Mouse (Mus musculus) liver, adult 2 months (tissue): ENCODE results near the gene Nudt9. TPM values are rescaled to one million over a fixed set of nuclear protein-coding genes. Genes with fewer than 3 reads are reported as not detected.

ENCODE experiments used
- DNase-seq: peaks from one replicate; pipeline ENCODE4 v3.0.0-alpha.2; 2011; ENCODE audit warnings: low read depth, low spot score; ENCODE audit errors: extremely low read depth
- H3K27ac ChIP-seq: fragments of 200-500 bp; replicated peaks from 2 replicates; pipeline ENCODE4 v1.5.1; 2012; ENCODE audit warnings: low read depth, mild to moderate bottlenecking, control low read depth, inconsistent platforms, low read length; ENCODE audit not compliant: insufficient read depth
- H3K27me3 ChIP-seq: fragments of 200-500 bp; 2 replicates; pipeline ENCODE4 v1.6.1; 2012; ENCODE audit warnings: mild to moderate bottlenecking, moderate library complexity, low read length, inconsistent platforms; ENCODE audit not compliant: control insufficient read depth, insufficient read depth
- H3K36me3 ChIP-seq: fragments of 200-500 bp; 2 replicates; pipeline ENCODE4 v1.6.1; 2012; ENCODE audit warnings: low read length, inconsistent platforms; ENCODE audit not compliant: control insufficient read depth, insufficient read depth
- H3K4me1 ChIP-seq: fragments of 200-500 bp; 2 replicates; pipeline ENCODE4 v1.6.1; 2011; ENCODE audit warnings: low read length; ENCODE audit not compliant: control insufficient read depth, insufficient read depth
- H3K4me3 ChIP-seq: fragments of 200-500 bp; 2 replicates; pipeline ENCODE4 v1.5.1; 2011; ENCODE audit warnings: low read depth, mild to moderate bottlenecking, control low read depth, low read length, moderate library complexity; ENCODE audit not compliant: insufficient read depth
- H3K79me2 ChIP-seq: fragments of 200-500 bp; 2 replicates; pipeline ENCODE4 v1.6.1; 2012; ENCODE audit warnings: inconsistent platforms, mild to moderate bottlenecking, low read length, moderate library complexity; ENCODE audit not compliant: control insufficient read depth, insufficient read depth
- H3K9ac ChIP-seq: fragments of 200-500 bp; 2 replicates; pipeline ENCODE4 v1.6.1; 2012; ENCODE audit warnings: low read depth, mild to moderate bottlenecking, control low read depth, inconsistent platforms, low read length
- CTCF ChIP-seq: fragments of 200-500 bp; IDR thresholded peaks from 2 replicates; pipeline ENCODE4 v1.5.1; 2011; ENCODE audit warnings: low read depth, low read length, control low read depth
- POLR2A ChIP-seq: fragments of 200-500 bp; IDR thresholded peaks from 2 replicates; pipeline ENCODE4 v1.6.1; 2011; ENCODE audit warnings: low read length, control low read depth; ENCODE audit not compliant: insufficient read depth; ENCODE audit errors: extremely low read depth
- WGBS: fragments of 180-500 bp; shearing (Covaris S2); methylation state at CpG from one replicate; pipeline ENCODE4 v1.1.7; 2018; 5-methylcytosine and 5-hydroxymethylcytosine counted together
- polyA plus RNA-seq: library from polyadenylated mRNA; depleted of rRNA; stranded (reverse); fragments of >200 nt; gene quantifications from 2 replicates; pipeline ENCODE4 v1.2.3, GENCODE M21; 2012
- total RNA-seq: library from RNA; depleted of rRNA; stranded (reverse); fragments of >200 nt; gene quantifications from 2 replicates; pipeline ENCODE4 v1.2.3, GENCODE M21; 2014

Nudt9 gene
- total and polyA plus RNA-seq, 2 experiments = 39.7 to 40.3 TPM

DNA sequence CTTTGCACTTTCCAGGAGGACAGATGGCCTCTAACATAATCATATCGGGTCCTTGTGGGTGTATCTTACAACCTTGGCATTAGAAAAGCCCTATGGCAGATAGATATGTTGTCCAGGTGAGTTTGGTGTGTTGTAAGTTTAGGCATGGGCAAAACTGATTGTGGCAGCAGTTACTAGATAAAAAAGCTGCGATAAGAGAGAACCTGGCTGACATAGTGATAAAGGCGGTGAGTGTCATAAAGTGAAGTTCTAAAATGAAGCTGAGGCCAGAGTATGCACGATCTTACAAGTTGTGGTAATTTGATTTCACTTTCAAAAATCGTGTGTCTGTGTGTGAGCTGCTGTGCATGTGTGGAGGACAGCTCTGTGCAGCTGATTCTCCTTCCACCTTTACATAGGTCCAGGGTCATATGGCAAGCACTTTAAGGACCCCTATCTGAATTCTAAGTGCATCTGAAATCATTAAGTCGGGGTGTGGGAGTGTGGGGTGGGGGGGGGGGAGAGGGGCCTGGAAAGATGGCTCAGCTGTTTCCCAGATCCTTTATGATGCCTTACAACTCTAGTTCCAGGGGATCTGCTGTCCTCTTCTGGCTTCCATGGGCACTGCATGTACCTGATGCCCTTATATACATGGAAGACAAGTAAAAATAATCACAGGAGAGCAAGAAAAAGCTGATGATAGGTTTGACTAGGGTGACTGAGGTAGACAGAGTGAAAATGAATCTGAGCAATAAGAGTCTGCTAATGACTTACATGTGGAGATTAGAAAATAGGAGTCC is 6.8 kb upstream of the Nudt9 start:
- no peaks in the 10 kb centered on the region for H3K36me3 ChIP-seq
- TF ChIP-seq POLR2A (no peak), CTCF (peak; percentile 63)
- no peaks in the 10 kb centered on the region for H3K79me2 ChIP-seq
- DNase-seq = peak; percentile 64
- WGBS = 67% methylated on average over 6 of the region's 6 CpGs
- H3K27me3 ChIP-seq = no peaks in the 10 kb centered on the region
- no peak overlapping the region for H3K27ac ChIP-seq
- no peak overlapping the region for H3K9ac ChIP-seq
- H3K4me3 ChIP-seq = no peak overlapping the region
- H3K4me1 ChIP-seq = peaks cover 22% of the 10 kb centered on the region

- no peaks in the 10 kb centered on the region for H3K27me3 ChIP-seq
- DNase-seq = peak; percentile 73
Observed at GRCm38 (mm10) chr5:104042906-104043305, 3.2 kb upstream of the Nudt9 start.

GRCm38 (mm10) chr5:104043704-104044103 is 2.4 kb upstream of the Nudt9 start:
- H3K27ac ChIP-seq = no peak overlapping the region
- no peaks in the 10 kb centered on the region for H3K79me2 ChIP-seq
- H3K36me3 ChIP-seq = no peaks in the 10 kb centered on the region
- peaks cover 19% of the 10 kb centered on the region for H3K4me1 ChIP-seq
- no peak for DNase-seq
- no peak overlapping the region for H3K9ac ChIP-seq
- TF ChIP-seq CTCF = no peak
- no peak for TF ChIP-seq POLR2A
- 64% methylated on average over 2 of the region's 2 CpGs for WGBS
- no peak overlapping the region for H3K4me3 ChIP-seq
- no peaks in the 10 kb centered on the region for H3K27me3 ChIP-seq

More at GRCm38 (mm10) chr5:104042906-104043305, 3.2 kb upstream of the Nudt9 start:
- H3K79me2 ChIP-seq = no peaks in the 10 kb centered on the region
- no peak for TF ChIP-seq POLR2A
- no peak for TF ChIP-seq CTCF
- no peaks in the 10 kb centered on the region for H3K36me3 ChIP-seq
- no peak overlapping the region for H3K9ac ChIP-seq
- no peak overlapping the region for H3K4me3 ChIP-seq
- 50% methylated on average over 2 of the region's 2 CpGs for WGBS
- H3K27ac ChIP-seq = no peak overlapping the region
- H3K4me1 ChIP-seq = peaks cover 15% of the 10 kb centered on the region

DNA sequence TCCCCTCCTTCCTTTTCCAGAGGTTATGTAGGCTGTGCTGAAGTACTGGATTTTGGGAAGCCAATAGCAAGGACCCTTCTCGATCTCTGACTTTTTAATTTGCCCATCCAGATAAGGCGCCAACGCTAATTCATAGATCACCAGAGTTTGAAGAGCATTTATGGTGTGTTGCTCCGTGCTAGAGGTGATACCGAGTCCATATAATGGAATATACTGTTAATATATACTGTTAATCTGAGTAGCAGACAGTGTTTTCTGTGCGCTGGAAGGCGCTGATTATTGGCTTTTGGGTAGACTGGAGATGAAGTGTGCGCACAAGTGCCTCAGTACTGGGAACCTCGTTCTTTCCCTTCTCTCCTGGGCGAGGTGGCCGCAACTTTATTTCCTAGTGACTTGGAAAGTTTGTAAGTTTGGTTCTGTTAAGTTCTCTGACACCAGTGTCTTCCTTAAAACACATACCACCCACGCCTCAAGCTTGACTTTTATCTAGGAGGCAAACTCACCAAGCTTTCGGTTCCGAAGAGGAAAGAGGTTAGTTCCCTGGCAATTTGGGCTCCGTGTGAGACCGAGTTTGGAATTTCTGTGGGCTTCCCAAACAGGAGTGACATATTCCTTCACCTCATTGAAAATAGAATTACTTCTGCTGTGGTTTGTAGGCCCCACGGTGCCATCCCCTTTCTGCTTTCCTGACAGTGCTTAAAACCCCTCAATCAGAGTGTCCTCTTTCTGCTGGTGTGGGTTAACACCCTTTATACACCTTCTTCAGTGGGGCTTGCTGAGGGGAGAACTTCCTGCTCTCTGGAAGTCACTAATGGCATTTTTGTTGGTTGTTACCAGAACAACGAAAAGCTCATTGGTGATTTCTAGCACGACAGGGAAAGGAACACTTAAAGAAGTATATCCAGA is 1.3 kb downstream of the Nudt9 start:
- peaks cover 4% of the 10 kb centered on the region; the same call in 1 of the 2 replicates for H3K79me2 ChIP-seq
- peak; percentile 54 for DNase-seq
- TF ChIP-seq POLR2A (no peak), CTCF (no peak)
- peak overlapping the region; percentile 97 for H3K9ac ChIP-seq
- peak overlapping the region; percentile 92 for H3K4me3 ChIP-seq
- peaks cover 19% of the 10 kb centered on the region for H3K4me1 ChIP-seq
- under 1% methylated on average over 19 of the region's 19 CpGs for WGBS
- no peaks in the 10 kb centered on the region for H3K27me3 ChIP-seq
- peaks cover 15% of the 10 kb centered on the region for H3K36me3 ChIP-seq
- peak overlapping the region; percentile 87 for H3K27ac ChIP-seq

DNA sequence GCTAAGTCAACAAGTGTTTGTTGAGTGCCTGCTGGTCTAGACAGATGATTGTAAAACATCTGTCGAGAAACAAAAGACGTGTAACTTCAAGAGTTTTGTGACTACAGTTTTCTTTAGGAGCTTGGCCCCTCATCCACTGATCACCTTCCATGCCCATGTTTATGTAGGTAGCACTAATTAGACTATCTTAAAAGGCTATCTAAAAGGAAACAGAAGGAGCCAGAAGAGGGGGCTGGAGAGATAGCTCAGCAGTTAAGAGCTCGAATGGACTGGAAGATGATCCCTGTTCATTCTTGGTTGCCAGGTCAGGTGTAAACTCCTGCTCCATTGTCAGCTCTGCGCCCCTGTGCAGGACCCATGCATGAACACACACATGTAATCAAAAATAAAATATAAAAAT is 2.0 kb downstream of the Nudt9 start:
- Histone ChIP-seq H3K79me2 (peaks cover 5% of the 10 kb centered on the region; the same call in 1 of the 2 replicates), H3K27ac (0 out of 2 replicates have a peak overlapping the region, but pooled peaks have one; percentile 87), H3K36me3 (peaks cover 15% of the 10 kb centered on the region), H3K4me3 (no peak overlapping the region), H3K9ac (no peak overlapping the region), H3K4me1 (peaks cover 15% of the 10 kb centered on the region), H3K27me3 (no peaks in the 10 kb centered on the region)
- no peak for DNase-seq
- no peak for TF ChIP-seq POLR2A
- no peak for TF ChIP-seq CTCF
- 44% methylated on average over 4 of the region's 4 CpGs for WGBS
